Mouse (Mus musculus) embryo, embryonic 11.5 days (tissue): ENCODE measurements at regions not wholly inside any gene's neighbourhood (a gene's known extent, or its start where the extent isn't known, plus 50 kb on each side); places are given as distances from the start of the nearest gene placed in this dataset.
"Not testable (repeated sequence)": the region's sequence is repeated elsewhere in the genome, so short reads cannot be mapped to it uniquely, and the experiment has no call there.

Experiments
- DNase-seq: peaks from one replicate; pipeline ENCODE4 v3.0.0-alpha.2; 2012; ENCODE audit warnings: low read depth, low spot score

DNA sequence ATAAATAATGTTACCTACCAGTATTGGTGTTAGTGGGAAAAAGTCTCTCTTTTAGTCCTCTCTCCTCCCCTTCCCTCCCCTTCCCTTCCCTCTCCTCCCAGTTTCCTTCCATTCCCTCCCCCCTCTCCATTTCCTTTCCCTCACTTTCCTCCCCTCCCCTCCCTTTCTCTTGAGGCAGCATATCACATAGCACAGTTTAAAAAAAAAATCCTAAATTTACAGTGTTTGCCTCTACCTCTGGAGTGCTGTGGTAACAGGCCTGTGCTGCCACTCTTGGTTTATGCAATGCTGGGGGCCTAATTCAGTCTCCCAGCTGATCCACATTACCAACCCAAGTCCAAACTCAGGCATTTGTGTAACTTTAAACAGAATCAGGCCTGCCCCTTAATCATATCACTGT lies 52.1 kb upstream of the Slc44a3 start:
- DNase-seq = no peak

DNA sequence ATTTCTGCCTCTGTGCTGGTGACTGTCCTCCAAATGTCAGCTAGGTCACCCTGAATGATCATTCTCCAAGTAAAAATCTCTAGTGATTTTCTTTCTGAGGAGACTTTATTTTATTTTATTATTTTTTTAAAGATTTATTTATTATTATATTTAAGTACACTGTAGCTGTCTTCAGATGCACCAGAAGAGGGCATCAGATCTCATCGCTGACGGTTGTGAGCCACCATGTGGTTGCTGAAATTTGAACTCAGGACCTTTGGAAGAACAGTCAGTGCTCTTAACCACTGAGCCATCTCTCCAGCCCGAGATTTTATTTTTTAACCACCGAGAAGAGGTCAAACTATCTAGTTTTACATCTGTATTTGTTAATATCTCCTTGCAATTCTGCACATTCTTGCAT lies 50.5 kb upstream of the Slc44a3 start:
- not testable (repeated sequence) for DNase-seq
